Mouse (Mus musculus): ENCODE results near the gene Cux1.

- TF ChIP-seq CTCF (IDR thresholded peaks at IDR 0.05; ENCODE audit: extremely low read depth, insufficient read depth, insufficient read length, insufficient replicate concordance) = no peak
- TF ChIP-seq POLR2A (IDR thresholded peaks at IDR 0.05; ENCODE audit: low read depth, low read length) = no peak
These were observed 190.2 kb downstream of the Cux1 start for GRCm38 (mm10) chr5:136377101-136377500.
